Mouse (Mus musculus) stomach, postnatal 0 days (tissue): ENCODE measurements around the gene Ndufs5.

Experiments used
- CTCF ChIP-seq: IDR thresholded peaks from 2 replicates; pipeline ENCODE4 v1.5.1; 2016; ENCODE audit warnings: antibody characterized with exemption, low read depth, mild to moderate bottlenecking, moderate library complexity
- EP300 ChIP-seq: optimal IDR thresholded peaks from 2 replicates; pipeline ENCODE3; 2016; ENCODE audit warnings: antibody characterized with exemption

- TF ChIP-seq CTCF (no peak), EP300 (no peak)
Measured at GRCm38 (mm10) chr4:123690311-123690710, 27.7 kb downstream of the Ndufs5 start.
